Mouse (Mus musculus) stomach, postnatal 0 days (tissue): ENCODE data around the gene Ncstn.

Experiments used
- CTCF ChIP-seq: IDR thresholded peaks from 2 replicates; pipeline ENCODE4 v1.5.1; 2016; ENCODE audit warnings: antibody characterized with exemption, low read depth, mild to moderate bottlenecking, moderate library complexity
- EP300 ChIP-seq: optimal IDR thresholded peaks from 2 replicates; pipeline ENCODE3; 2016; ENCODE audit warnings: antibody characterized with exemption

DNA sequence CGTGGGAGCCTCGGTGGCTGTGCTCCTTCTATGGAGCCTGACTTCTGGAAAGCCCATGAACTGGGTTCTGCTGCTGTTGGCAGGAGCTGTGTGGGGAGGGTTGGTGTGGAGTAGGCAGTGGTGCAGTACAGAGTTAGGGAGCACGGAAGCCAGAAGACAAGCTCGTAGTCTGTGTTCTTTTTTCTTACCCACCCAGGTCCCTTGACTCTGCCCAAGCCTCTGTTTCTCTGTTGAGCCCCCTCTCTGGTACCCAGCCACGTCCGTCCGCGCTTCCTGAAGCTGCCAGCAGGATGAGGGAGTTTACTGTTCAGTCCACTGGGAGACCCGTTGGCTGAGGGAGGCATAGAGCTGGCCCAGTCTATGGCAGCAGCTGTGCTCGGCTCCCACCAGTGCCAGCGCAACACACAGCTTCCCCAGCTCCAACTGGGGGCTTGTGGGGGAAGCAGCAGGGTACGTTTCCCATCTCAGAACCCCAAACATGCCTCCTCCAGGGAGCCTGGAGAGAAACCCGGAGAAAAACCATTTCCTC lies 17.9 kb downstream of the Ncstn start:
- TF ChIP-seq CTCF, result 0 out of 2 replicates have a peak, but pooled peaks have one; percentile 5
- no peak for TF ChIP-seq EP300
